Mouse (Mus musculus) T-helper 17 cell (primary cell): ENCODE data around the gene Slc30a10.

Experiments used
- in situ Hi-C, 2 experiments: fragments of 300-600 bp; cut with MboI, MseI; formaldehyde crosslinking; loops; 1 replicate in 1 of 2; 2 replicates in 1 of 2; pipeline ENCODE4 v1.15.1; 2025; ENCODE audit warnings: high pct_unique_total_duplicates in 2 of 2

Slc30a10 gene

GRCm38 (mm10) chr1:185454575-185454954, at the start of gene Slc30a10:
Slc30a10 (plus strand) TSS chr1:185454848.
- in situ Hi-C loops, result no loop called here

- in situ Hi-C loops, result no loop called here
Observed at GRCm38 (mm10) chr1:185405921-185406320, 48.7 kb upstream of the Slc30a10 start.

- in situ Hi-C loops, result loop anchor here in 1 of 2 experiments (5.0 kb wide), 1 partner anchor 43 kb away; no protein-coding TSS in a partner anchor
Observed at GRCm38 (mm10) chr1:185409831-185410230, 44.8 kb upstream of the Slc30a10 start.

GRCm38 (mm10) chr1:185418011-185418410, 36.6 kb upstream of the Slc30a10 start:
- in situ Hi-C loops, result no loop called here

GRCm38 (mm10) chr1:185419805-185420204, 34.8 kb upstream of the Slc30a10 start:
- in situ Hi-C loops, result no loop called here

- in situ Hi-C loops, result no loop called here
Observed at GRCm38 (mm10) chr1:185420776-185421175, 33.9 kb upstream of the Slc30a10 start.

- in situ Hi-C loops, result no loop called here
Observed at GRCm38 (mm10) chr1:185426583-185426982, 28.1 kb upstream of the Slc30a10 start.

- in situ Hi-C loops, result no loop called here
Observed at GRCm38 (mm10) chr1:185430488-185430887, 24.2 kb upstream of the Slc30a10 start.

GRCm38 (mm10) chr1:185431245-185431997, 23.2 kb upstream of the Slc30a10 start:
- in situ Hi-C loops, result no loop called here

GRCm38 (mm10) chr1:185431998-185432317, 22.7 kb upstream of the Slc30a10 start:
- in situ Hi-C loops, result no loop called here

GRCm38 (mm10) chr1:185433112-185433511, 21.5 kb upstream of the Slc30a10 start:
- in situ Hi-C loops, result no loop called here

- in situ Hi-C loops, result no loop called here
Observed at GRCm38 (mm10) chr1:185438841-185439580, 15.6 kb upstream of the Slc30a10 start.

GRCm38 (mm10) chr1:185441703-185442472, 12.8 kb upstream of the Slc30a10 start:
- in situ Hi-C loops, result no loop called here

GRCm38 (mm10) chr1:185448936-185449335, 5.7 kb upstream of the Slc30a10 start:
- in situ Hi-C loops, result no loop called here

- in situ Hi-C loops, result no loop called here
Observed at GRCm38 (mm10) chr1:185449727-185450126, 4.9 kb upstream of the Slc30a10 start.

GRCm38 (mm10) chr1:185451077-185451476, 3.6 kb upstream of the Slc30a10 start:
- in situ Hi-C loops, result no loop called here

- in situ Hi-C loops, result no loop called here
Observed at GRCm38 (mm10) chr1:185451495-185451894, 3.2 kb upstream of the Slc30a10 start.

- in situ Hi-C loops, result no loop called here
Observed at GRCm38 (mm10) chr1:185452461-185452860, 2.2 kb upstream of the Slc30a10 start.

GRCm38 (mm10) chr1:185454144-185454543, 504 bp upstream of the Slc30a10 start:
- in situ Hi-C loops, result no loop called here

GRCm38 (mm10) chr1:185454955-185455701, 480 bp downstream of the Slc30a10 start:
- in situ Hi-C loops, result no loop called here

GRCm38 (mm10) chr1:185456327-185456726, 1.7 kb downstream of the Slc30a10 start:
- in situ Hi-C loops, result no loop called here
